Mouse (Mus musculus) liver, postnatal 0 days (tissue): ENCODE measurements around the gene Edc3. TPM values are rescaled to one million over a fixed set of nuclear protein-coding genes. Genes with fewer than 3 reads are reported as not detected.

Source experiments
- ATAC-seq: fragments of 200-750 bp; cut with Nextera tagmentation; 2 replicates; pipeline ENCODE4 v1.8.0; 2017; ENCODE audit warnings: mild to moderate bottlenecking, moderate library complexity
- DNase-seq: peaks from one replicate; pipeline ENCODE4 v3.0.0-alpha.2; 2016
- H3K27ac ChIP-seq: fragments of 300-500 bp; sonication (generic); 2 replicates; pipeline ENCODE4 v1.5.1; 2014; ENCODE audit warnings: antibody characterized with exemption, moderate library complexity, mild to moderate bottlenecking, low read depth
- H3K27me3 ChIP-seq: fragments of 300-500 bp; sonication (generic); 2 replicates; pipeline ENCODE4 v1.6.1; 2014; ENCODE audit warnings: low read length, control low read depth, mixed read lengths; ENCODE audit not compliant: insufficient read depth
- H3K36me3 ChIP-seq: fragments of 300-500 bp; sonication (generic); replicated peaks from 2 replicates; pipeline ENCODE4 v1.6.1; 2014; ENCODE audit warnings: mild to moderate bottlenecking, control low read depth, low read length, moderate library complexity, mixed read lengths; ENCODE audit not compliant: insufficient read depth
- H3K4me1 ChIP-seq: fragments of 300-500 bp; sonication (generic); 2 replicates; pipeline ENCODE4 v1.6.1; 2014; ENCODE audit warnings: antibody characterized with exemption, mild to moderate bottlenecking, control low read depth; ENCODE audit not compliant: insufficient read depth
- H3K4me2 ChIP-seq: fragments of 300-500 bp; sonication (generic); 2 replicates; pipeline ENCODE4 v1.6.1; 2014; ENCODE audit warnings: low read depth, mild to moderate bottlenecking, low read length, moderate library complexity, mixed read lengths
- H3K4me3 ChIP-seq: fragments of 300-500 bp; sonication (generic); 2 replicates; pipeline ENCODE4 v1.5.1; 2014; ENCODE audit warnings: low read depth, low read length
- H3K9ac ChIP-seq: fragments of 300-500 bp; sonication (generic); replicated peaks from 2 replicates; pipeline ENCODE4 v1.6.1; 2014; ENCODE audit warnings: mild to moderate bottlenecking, moderate library complexity
- H3K9me3 ChIP-seq: fragments of 300-500 bp; sonication (generic); 2 replicates; pipeline ENCODE4 v1.6.1; 2016; ENCODE audit warnings: mild to moderate bottlenecking, control low read depth, low read length, mixed read lengths
- CTCF ChIP-seq: sonication (generic); IDR thresholded peaks from 2 replicates; pipeline ENCODE4 v1.5.1; 2016; ENCODE audit warnings: antibody characterized with exemption, low read depth
- EP300 ChIP-seq: IDR thresholded peaks from 2 replicates; pipeline ENCODE4 v1.6.1; 2016; ENCODE audit warnings: antibody characterized with exemption, low read depth, mild to moderate bottlenecking
- WGBS: fragments of 180-500 bp; shearing (Covaris S2); extraction: QIAGEN DNeasy Blood & Tissue Kit; methylation state at CpG from one replicate; pipeline ENCODE4 v1.1.7; 2014; ENCODE audit not compliant: insufficient replicate concordance; 5-methylcytosine and 5-hydroxymethylcytosine counted together
- polyA plus RNA-seq: library from polyadenylated mRNA; unstranded; fragments of >200 nt; fragmentation: Nextera tagmentation; extraction: Ambion mirVana; gene quantifications from 2 replicates; pipeline ENCODE4 v1.2.1, GENCODE M21; 2015

The Edc3 gene
- polyA plus RNA-seq, 1 experiment from 2014 or later = 13.2 TPM

DNA sequence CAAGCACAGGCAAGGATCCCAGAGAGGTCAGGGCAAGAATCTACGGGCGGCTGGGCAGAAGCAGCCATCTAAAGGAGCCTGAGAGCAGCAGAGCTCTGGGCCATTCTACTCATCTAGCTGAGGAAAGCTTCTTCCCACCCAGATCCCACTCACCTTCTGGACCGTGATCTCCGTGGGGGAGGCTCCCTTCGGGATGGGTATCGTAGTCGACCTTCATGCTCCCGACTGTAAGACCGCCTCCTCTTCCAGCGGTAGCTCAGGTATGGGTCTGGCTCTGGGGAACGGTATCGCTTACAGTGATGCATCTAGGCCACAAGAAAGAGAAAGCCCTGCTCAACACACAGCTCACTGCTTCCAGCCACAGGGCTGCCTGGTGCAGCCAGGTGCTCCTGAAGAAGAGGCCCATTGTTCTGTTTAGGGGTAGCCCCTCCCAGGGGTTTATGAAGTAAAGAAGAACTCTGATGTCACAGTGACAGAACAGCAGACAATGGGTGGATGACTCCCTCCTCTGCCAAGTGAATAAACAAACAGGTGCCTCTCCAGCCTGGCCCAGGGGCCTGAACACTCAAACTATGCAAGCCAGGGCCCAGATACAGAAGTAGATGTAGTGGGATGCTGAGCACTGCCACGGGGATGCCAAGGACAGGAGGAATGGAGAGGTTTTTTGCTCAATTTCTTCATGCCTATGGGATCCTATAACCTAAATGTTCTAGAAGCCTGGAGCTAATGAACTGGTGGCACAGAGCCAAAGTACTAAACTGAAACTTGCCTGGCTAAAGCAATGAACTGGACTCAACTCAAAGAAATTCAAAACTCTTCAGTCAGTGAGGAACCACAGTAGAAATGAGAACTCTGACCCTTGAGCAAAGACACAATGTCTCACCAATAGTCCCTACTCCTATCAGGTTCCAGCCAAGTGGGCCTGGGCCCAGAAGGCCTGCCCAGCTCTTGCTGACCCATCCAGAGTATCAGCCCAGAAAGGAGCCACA is 53.5 kb downstream of the Edc3 start:
- H3K9ac ChIP-seq = peak overlapping the region; percentile 98
- H3K9me3 ChIP-seq = no peaks in the 10 kb centered on the region
- no peaks in the 10 kb centered on the region for H3K27me3 ChIP-seq
- no peak for TF ChIP-seq CTCF
- no peak for TF ChIP-seq EP300
- H3K4me3 ChIP-seq = peak overlapping the region; percentile 89
- 91% methylated on average over 13 of the region's 13 CpGs for WGBS
- peak overlapping the region; percentile 99 for H3K27ac ChIP-seq
- ATAC-seq (no peak), DNase-seq (no peak)
- H3K36me3 ChIP-seq = peaks cover 55% of the 10 kb centered on the region
- H3K4me1 ChIP-seq = peaks cover 66% of the 10 kb centered on the region
- peak overlapping the region; percentile 94 for H3K4me2 ChIP-seq

DNA sequence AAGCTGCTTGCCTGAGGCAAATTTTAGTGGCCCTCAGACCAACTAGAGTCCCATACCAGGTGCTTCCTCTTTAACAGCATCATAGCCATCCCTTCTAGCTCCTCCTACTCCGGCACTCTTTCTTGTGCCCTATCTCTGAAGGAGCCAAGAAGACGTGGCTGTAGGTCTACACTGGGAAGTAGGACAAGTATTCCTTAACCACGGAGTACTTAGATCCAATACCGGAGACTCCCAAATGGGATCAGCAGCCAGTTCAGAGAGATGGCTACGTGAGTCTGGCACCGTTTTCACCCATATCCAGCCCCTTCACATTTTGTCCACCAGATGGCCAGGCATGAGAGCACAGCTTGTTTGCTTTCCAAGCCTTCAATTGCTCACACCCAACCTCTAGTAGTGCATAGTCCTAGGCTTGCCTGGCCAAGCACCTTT is 54.2 kb downstream of the Edc3 start:
- H3K9me3 ChIP-seq = no peaks in the 10 kb centered on the region
- TF ChIP-seq EP300 (no peak), CTCF (peak; percentile 85)
- peak overlapping the region; percentile 98 for H3K9ac ChIP-seq
- H3K27ac ChIP-seq = peak overlapping the region; percentile 99
- 35% methylated on average over 6 of the region's 6 CpGs for WGBS
- peak overlapping the region; percentile 94 for H3K4me2 ChIP-seq
- H3K36me3 ChIP-seq = peaks cover 48% of the 10 kb centered on the region
- DNase-seq (peak; percentile 67), ATAC-seq (peak; percentile 17)
- peak overlapping the region; percentile 89 for H3K4me3 ChIP-seq
- peaks cover 64% of the 10 kb centered on the region for H3K4me1 ChIP-seq
- H3K27me3 ChIP-seq = no peaks in the 10 kb centered on the region

DNA sequence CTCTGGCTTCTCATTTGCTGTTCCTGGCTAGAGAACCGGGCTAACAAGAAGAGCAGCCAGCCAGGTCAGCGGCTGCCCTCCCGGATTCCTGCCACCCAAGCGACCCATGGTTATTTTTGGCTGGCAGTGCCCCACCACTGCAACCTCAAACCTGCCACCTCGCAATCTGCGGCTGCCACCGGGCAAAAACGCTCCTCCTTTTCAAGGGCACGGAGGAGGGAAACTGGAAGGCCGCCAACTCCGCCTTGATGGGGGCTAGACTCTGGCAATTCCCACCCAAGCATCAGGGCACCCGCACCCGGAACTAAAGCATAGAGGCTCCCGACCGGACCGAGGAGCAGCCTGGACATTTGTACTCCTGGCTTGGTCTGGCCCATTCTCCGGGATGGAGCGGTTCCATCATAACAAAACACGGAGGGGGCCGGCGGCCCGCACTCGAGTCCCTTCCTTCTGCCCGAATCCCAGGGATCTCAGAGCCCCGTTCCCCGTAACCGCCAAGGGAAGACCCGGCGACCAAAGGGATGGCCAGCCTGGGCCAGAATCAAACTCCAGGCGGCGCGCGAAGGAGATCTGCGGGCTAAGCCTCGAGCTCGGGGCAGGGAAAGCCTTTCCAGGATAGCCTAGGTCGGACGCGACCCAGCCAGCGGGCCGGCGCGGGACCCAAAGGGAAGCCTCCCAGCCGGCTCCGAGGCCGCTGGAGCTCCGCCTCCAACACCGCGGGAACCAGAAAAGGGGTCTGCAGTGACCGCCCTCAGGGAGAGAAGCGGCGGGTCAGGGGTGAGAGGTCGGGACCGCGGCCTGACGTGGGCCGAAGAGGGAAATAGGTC is 56.0 kb downstream of the Edc3 start:
- peaks cover 58% of the 10 kb centered on the region for H3K4me1 ChIP-seq
- TF ChIP-seq CTCF (peak; percentile 23), EP300 (peak; percentile 10; the same call in 1 of the 2 replicates)
- no peaks in the 10 kb centered on the region for H3K27me3 ChIP-seq
- peak; percentile 84 for DNase-seq
- peaks cover 30% of the 10 kb centered on the region for H3K36me3 ChIP-seq
- under 1% methylated on average over 52 of the region's 57 CpGs for WGBS
- peak overlapping the region; percentile 89 for H3K4me3 ChIP-seq
- H3K4me2 ChIP-seq = peak overlapping the region; percentile 94
- peak; percentile 43 for ATAC-seq
- peak overlapping the region; percentile 99 for H3K27ac ChIP-seq
- H3K9me3 ChIP-seq = no peaks in the 10 kb centered on the region
- peak overlapping the region; percentile 98 for H3K9ac ChIP-seq

DNA sequence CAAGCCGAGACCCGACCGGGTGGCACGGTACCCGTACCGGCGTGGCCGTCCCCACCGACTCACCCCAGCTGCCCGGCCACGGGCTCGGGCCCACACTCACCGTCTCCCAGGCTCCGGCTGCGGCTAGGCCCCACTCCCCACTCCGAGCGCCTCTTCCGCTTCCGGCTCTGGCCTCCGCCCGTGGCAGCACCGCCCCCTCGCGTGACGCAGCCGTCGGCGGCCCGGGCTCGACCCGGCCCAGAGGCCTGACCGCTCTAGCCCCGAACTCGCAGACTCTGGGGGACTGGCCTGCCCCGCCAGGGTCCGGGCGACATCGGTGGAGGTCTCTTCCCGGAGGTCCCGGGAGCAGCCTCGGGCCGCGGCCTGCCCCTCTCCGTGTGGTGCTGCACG is 56.6 kb downstream of the Edc3 start:
- ATAC-seq (peak; percentile 84), DNase-seq (peak; percentile 96)
- TF ChIP-seq CTCF (peak; percentile 4; the same call in 1 of the 2 replicates), EP300 (no peak; the same call in 1 of the 2 replicates)
- Histone ChIP-seq H3K27ac (peak overlapping the region; percentile 99), H3K9ac (peak overlapping the region; percentile 98), H3K4me2 (peak overlapping the region; percentile 94), H3K4me1 (peaks cover 62% of the 10 kb centered on the region), H3K9me3 (no peaks in the 10 kb centered on the region), H3K27me3 (no peaks in the 10 kb centered on the region), H3K36me3 (peaks cover 24% of the 10 kb centered on the region), H3K4me3 (peak overlapping the region; percentile 89)
- WGBS = 4% methylated on average over 39 of the region's 45 CpGs

DNA sequence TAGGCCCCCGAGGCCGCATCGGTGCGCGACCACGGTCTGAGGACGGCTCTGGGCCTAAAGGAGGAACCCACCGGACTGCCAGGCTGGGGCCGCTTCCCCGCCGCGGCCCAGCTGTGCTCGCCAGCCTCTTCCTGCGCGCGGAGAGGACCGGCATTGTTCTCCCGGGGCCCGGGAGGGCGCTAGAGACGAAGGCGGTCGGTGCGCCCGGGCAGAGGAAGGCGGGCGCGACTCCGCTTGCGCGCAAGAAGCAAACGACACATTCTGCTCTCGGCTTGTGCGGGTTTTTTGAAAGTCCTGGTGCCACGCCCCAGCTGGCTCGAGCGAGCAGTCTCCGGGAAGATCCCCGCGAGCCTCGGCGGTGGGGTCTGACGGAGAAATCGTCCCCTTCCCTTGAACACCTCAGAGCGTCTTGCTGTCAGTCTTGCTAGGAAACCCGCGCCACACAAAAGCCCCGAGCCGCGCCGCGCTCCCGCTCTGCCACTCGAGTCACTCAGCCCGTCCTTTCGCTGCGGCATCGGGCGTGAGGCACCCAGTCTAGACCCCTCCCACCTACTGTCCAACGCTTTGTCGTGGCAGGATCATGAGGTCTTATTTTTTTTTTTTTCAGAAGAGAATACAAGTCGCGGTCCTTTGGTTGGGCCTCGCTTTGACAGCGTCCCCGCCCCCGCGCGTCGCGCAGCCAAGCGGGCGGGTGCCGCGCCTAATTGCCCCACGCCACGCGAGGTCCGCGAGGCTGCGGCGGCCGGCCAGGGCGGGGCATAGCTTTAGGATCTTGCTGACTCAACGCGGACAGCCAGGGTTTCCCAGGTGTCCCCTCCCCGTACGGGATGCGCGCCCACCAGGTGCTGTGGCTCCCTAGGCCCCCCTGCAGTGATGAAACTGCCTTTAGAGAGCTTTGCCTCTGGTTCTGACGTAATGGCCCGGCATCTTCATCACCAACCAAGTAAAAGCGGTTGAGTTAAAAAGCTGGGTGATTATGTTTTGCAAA is 57.3 kb downstream of the Edc3 start, which contains the start of gene Clk3:
Gene Clk3 (minus strand): TSS at position 497 of the 988 bp plus-strand sequence.
- peak; percentile 36 for ATAC-seq
- Histone ChIP-seq H3K9me3 (no peaks in the 10 kb centered on the region), H3K27me3 (no peaks in the 10 kb centered on the region), H3K4me3 (peak within 1 kb of the TSS; percentile 89), H3K27ac (peak within 1 kb of the TSS; percentile 99), H3K4me1 (peaks cover 62% of the 10 kb centered on the region), H3K36me3 (peaks cover 17% of the 10 kb centered on the region), H3K9ac (peak within 1 kb of the TSS; percentile 98), H3K4me2 (peak within 1 kb of the TSS; percentile 94)
- DNase-seq = peak; percentile 79
- 2% methylated on average over 93 of the region's 93 CpGs for WGBS
- peak; percentile 23; the same call in 1 of the 2 replicates for TF ChIP-seq CTCF
- no peak for TF ChIP-seq EP300
